Mouse (Mus musculus) midbrain, embryonic 10.5 days (tissue): ENCODE results near the gene Dlx6. TPM values are rescaled to one million over a fixed set of nuclear protein-coding genes. Genes with fewer than 3 reads are reported as not detected.
A peak's percentile ranks its signal among the peaks of the same experiment; 100 is the strongest.

ENCODE experiments used
- DNase-seq: peaks from one replicate; pipeline ENCODE4 v3.0.0-alpha.2; 2017; ENCODE audit warnings: low spot score
- H3K27ac ChIP-seq: fragments of 300-500 bp; sonication (generic); replicated peaks from 2 replicates; pipeline ENCODE4 v1.5.1; 2016; ENCODE audit warnings: mild to moderate bottlenecking
- H3K27me3 ChIP-seq: fragments of 300-500 bp; sonication (generic); 2 replicates; pipeline ENCODE4 v1.6.1; 2016; ENCODE audit warnings: low read depth, mild to moderate bottlenecking; ENCODE audit not compliant: poor library complexity, severe bottlenecking
- H3K36me3 ChIP-seq: fragments of 300-500 bp; sonication (generic); 2 replicates; pipeline ENCODE4 v1.6.1; 2016; ENCODE audit warnings: mild to moderate bottlenecking, moderate library complexity
- H3K4me1 ChIP-seq: fragments of 300-500 bp; sonication (generic); 2 replicates; pipeline ENCODE4 v1.6.1; 2016
- H3K4me3 ChIP-seq: fragments of 300-500 bp; sonication (generic); 2 replicates; pipeline ENCODE4 v1.5.1; 2016; ENCODE audit warnings: mild to moderate bottlenecking, moderate library complexity
- H3K9me3 ChIP-seq: fragments of 300-500 bp; sonication (generic); replicated peaks from 2 replicates; pipeline ENCODE4 v1.6.1; 2016; ENCODE audit warnings: mild to moderate bottlenecking
- WGBS: fragments of 180-500 bp; shearing (Covaris S2); methylation state at CpG from one replicate; pipeline ENCODE4 v1.1.7; 2016; 5-methylcytosine and 5-hydroxymethylcytosine counted together
- polyA plus RNA-seq: library from polyadenylated mRNA; unstranded; fragments of >200 nt; fragmentation: Nextera tagmentation; extraction: Ambion mirVana; gene quantifications from 2 replicates; pipeline ENCODE4 v1.2.1, GENCODE M21; 2016

The Dlx6 gene
- polyA plus RNA-seq, 1 experiment from 2014 or later = 0.48 TPM

- no peaks in the 10 kb centered on the region for H3K36me3 ChIP-seq
- H3K4me1 ChIP-seq = peaks cover 45% of the 10 kb centered on the region
- WGBS = under 1% methylated on average over 21 of the region's 21 CpGs
- DNase-seq = peak; percentile 59
- H3K27ac ChIP-seq = no peak overlapping the region
- H3K27me3 ChIP-seq = peaks cover 100% of the 10 kb centered on the region
- peak overlapping the region; percentile 24; the same call in 1 of the 2 replicates for H3K4me3 ChIP-seq
- H3K9me3 ChIP-seq = no peaks in the 10 kb centered on the region
Measured at GRCm38 (mm10) chr6:6861086-6861797, 1.9 kb upstream of the Dlx6 start.

- no peak for DNase-seq
- peak overlapping the region; percentile 58; the same call in 1 of the 2 replicates for H3K4me3 ChIP-seq
- no peaks in the 10 kb centered on the region for H3K9me3 ChIP-seq
- H3K27me3 ChIP-seq = peaks cover 100% of the 10 kb centered on the region
- no peaks in the 10 kb centered on the region for H3K36me3 ChIP-seq
- H3K27ac ChIP-seq = no peak overlapping the region
- H3K4me1 ChIP-seq = peaks cover 45% of the 10 kb centered on the region
- 3% methylated on average over 11 of the region's 11 CpGs for WGBS
Measured at GRCm38 (mm10) chr6:6861798-6862428, 1.2 kb upstream of the Dlx6 start.

- 0% methylated on average over 23 of the region's 23 CpGs for WGBS
- peaks cover 100% of the 10 kb centered on the region for H3K27me3 ChIP-seq
- H3K4me1 ChIP-seq = peaks cover 45% of the 10 kb centered on the region
- no peaks in the 10 kb centered on the region for H3K36me3 ChIP-seq
- DNase-seq = peak; percentile 86
- H3K9me3 ChIP-seq = no peaks in the 10 kb centered on the region
- no peak overlapping the region for H3K27ac ChIP-seq
- peak overlapping the region; percentile 58 for H3K4me3 ChIP-seq
Measured at GRCm38 (mm10) chr6:6862611-6863010, 523 bp upstream of the Dlx6 start.

GRCm38 (mm10) chr6:6863955-6864354 is 821 bp downstream of the Dlx6 start:
- WGBS = under 1% methylated on average over 21 of the region's 21 CpGs
- Histone ChIP-seq H3K4me1 (peaks cover 45% of the 10 kb centered on the region), H3K36me3 (no peaks in the 10 kb centered on the region), H3K27me3 (peaks cover 100% of the 10 kb centered on the region), H3K27ac (peak overlapping the region; percentile 55; the same call in 1 of the 2 replicates), H3K4me3 (peak overlapping the region; percentile 58), H3K9me3 (no peaks in the 10 kb centered on the region)
- DNase-seq = no peak

- H3K9me3 ChIP-seq = no peaks in the 10 kb centered on the region
- no peaks in the 10 kb centered on the region for H3K36me3 ChIP-seq
- no peak overlapping the region for H3K27ac ChIP-seq
- DNase-seq = peak; percentile 64
- H3K27me3 ChIP-seq = peaks cover 100% of the 10 kb centered on the region
- H3K4me1 ChIP-seq = peaks cover 42% of the 10 kb centered on the region
- WGBS = under 1% methylated on average over 36 of the region's 36 CpGs
- H3K4me3 ChIP-seq = peak overlapping the region; percentile 58; the same call in 1 of the 2 replicates
Measured at GRCm38 (mm10) chr6:6864441-6865440, 1.6 kb downstream of the Dlx6 start.

- no peaks in the 10 kb centered on the region for H3K9me3 ChIP-seq
- 4% methylated on average over 9 of the region's 9 CpGs for WGBS
- peaks cover 100% of the 10 kb centered on the region for H3K27me3 ChIP-seq
- H3K27ac ChIP-seq = no peak overlapping the region
- no peak overlapping the region for H3K4me3 ChIP-seq
- DNase-seq = peak; percentile 34
- no peaks in the 10 kb centered on the region for H3K36me3 ChIP-seq
- H3K4me1 ChIP-seq = peaks cover 25% of the 10 kb centered on the region
Measured at GRCm38 (mm10) chr6:6867031-6867430, 3.9 kb downstream of the Dlx6 start.

GRCm38 (mm10) chr6:6869041-6869685 is 6.0 kb downstream of the Dlx6 start:
- H3K9me3 ChIP-seq = no peaks in the 10 kb centered on the region
- H3K27me3 ChIP-seq = peaks cover 100% of the 10 kb centered on the region
- no peaks in the 10 kb centered on the region for H3K36me3 ChIP-seq
- H3K4me1 ChIP-seq = peaks cover 7% of the 10 kb centered on the region
- DNase-seq = no peak
- H3K4me3 ChIP-seq = no peak overlapping the region
- 5% methylated on average over 13 of the region's 13 CpGs for WGBS
- H3K27ac ChIP-seq = no peak overlapping the region

GRCm38 (mm10) chr6:6869961-6870800 is 7.0 kb downstream of the Dlx6 start:
- Histone ChIP-seq H3K9me3 (no peaks in the 10 kb centered on the region), H3K4me1 (peaks cover 9% of the 10 kb centered on the region)

GRCm38 (mm10) chr6:6870876-6871420 is 7.8 kb downstream of the Dlx6 start:
- WGBS = under 1% methylated on average over 7 of the region's 7 CpGs
- Histone ChIP-seq H3K9me3 (no peaks in the 10 kb centered on the region), H3K36me3 (no peaks in the 10 kb centered on the region), H3K27me3 (peaks cover 100% of the 10 kb centered on the region), H3K4me3 (no peak overlapping the region), H3K4me1 (peaks cover 9% of the 10 kb centered on the region), H3K27ac (no peak overlapping the region)
- peak; percentile 25 for DNase-seq

More at GRCm38 (mm10) chr6:6869961-6870800, 7.0 kb downstream of the Dlx6 start:
- Histone ChIP-seq H3K4me3 (no peak overlapping the region), H3K27ac (no peak overlapping the region), H3K36me3 (no peaks in the 10 kb centered on the region), H3K27me3 (peaks cover 100% of the 10 kb centered on the region)
- WGBS = under 1% methylated on average over 11 of the region's 11 CpGs
- DNase-seq = peak; percentile 22

- 4% methylated on average over 5 of the region's 5 CpGs for WGBS
- no peak overlapping the region for H3K4me3 ChIP-seq
Measured at GRCm38 (mm10) chr6:6871692-6872091, 8.6 kb downstream of the Dlx6 start.

GRCm38 (mm10) chr6:6872873-6873272 is 9.7 kb downstream of the Dlx6 start:
- Histone ChIP-seq H3K27ac (no peak overlapping the region), H3K36me3 (no peaks in the 10 kb centered on the region), H3K4me1 (peaks cover 9% of the 10 kb centered on the region), H3K9me3 (no peaks in the 10 kb centered on the region), H3K4me3 (no peak overlapping the region), H3K27me3 (peaks cover 100% of the 10 kb centered on the region)
- 0% methylated on average over 5 of the region's 5 CpGs for WGBS
- DNase-seq = peak; percentile 35

More at GRCm38 (mm10) chr6:6871692-6872091, 8.6 kb downstream of the Dlx6 start:
- peaks cover 9% of the 10 kb centered on the region for H3K4me1 ChIP-seq
- H3K27me3 ChIP-seq = peaks cover 100% of the 10 kb centered on the region
- H3K27ac ChIP-seq = no peak overlapping the region
- no peak for DNase-seq
- H3K36me3 ChIP-seq = no peaks in the 10 kb centered on the region
- no peaks in the 10 kb centered on the region for H3K9me3 ChIP-seq
